Mouse (Mus musculus) liver, adult 2 months (tissue): Measurements from ENCODE around the gene Rassf8. TPM values are rescaled to one million over a fixed set of nuclear protein-coding genes. Genes with fewer than 3 reads are reported as not detected.
A peak's percentile ranks its signal among the peaks of the same experiment; 100 is the strongest.

Experiments
- DNase-seq: peaks from one replicate; pipeline ENCODE4 v3.0.0-alpha.2; 2011; ENCODE audit warnings: low read depth, low spot score; ENCODE audit errors: extremely low read depth
- H3K27ac ChIP-seq: fragments of 200-500 bp; replicated peaks from 2 replicates; pipeline ENCODE4 v1.5.1; 2012; ENCODE audit warnings: low read depth, mild to moderate bottlenecking, control low read depth, inconsistent platforms, low read length; ENCODE audit not compliant: insufficient read depth
- H3K27me3 ChIP-seq: fragments of 200-500 bp; 2 replicates; pipeline ENCODE4 v1.6.1; 2012; ENCODE audit warnings: mild to moderate bottlenecking, moderate library complexity, low read length, inconsistent platforms; ENCODE audit not compliant: control insufficient read depth, insufficient read depth
- H3K36me3 ChIP-seq: fragments of 200-500 bp; 2 replicates; pipeline ENCODE4 v1.6.1; 2012; ENCODE audit warnings: low read length, inconsistent platforms; ENCODE audit not compliant: control insufficient read depth, insufficient read depth
- H3K4me1 ChIP-seq: fragments of 200-500 bp; 2 replicates; pipeline ENCODE4 v1.6.1; 2011; ENCODE audit warnings: low read length; ENCODE audit not compliant: control insufficient read depth, insufficient read depth
- H3K4me3 ChIP-seq: fragments of 200-500 bp; 2 replicates; pipeline ENCODE4 v1.5.1; 2011; ENCODE audit warnings: low read depth, mild to moderate bottlenecking, control low read depth, low read length, moderate library complexity; ENCODE audit not compliant: insufficient read depth
- H3K79me2 ChIP-seq: fragments of 200-500 bp; 2 replicates; pipeline ENCODE4 v1.6.1; 2012; ENCODE audit warnings: inconsistent platforms, mild to moderate bottlenecking, low read length, moderate library complexity; ENCODE audit not compliant: control insufficient read depth, insufficient read depth
- H3K9ac ChIP-seq: fragments of 200-500 bp; 2 replicates; pipeline ENCODE4 v1.6.1; 2012; ENCODE audit warnings: low read depth, mild to moderate bottlenecking, control low read depth, inconsistent platforms, low read length
- CTCF ChIP-seq: fragments of 200-500 bp; IDR thresholded peaks from 2 replicates; pipeline ENCODE4 v1.5.1; 2011; ENCODE audit warnings: low read depth, low read length, control low read depth
- POLR2A ChIP-seq: fragments of 200-500 bp; IDR thresholded peaks from 2 replicates; pipeline ENCODE4 v1.6.1; 2011; ENCODE audit warnings: low read length, control low read depth; ENCODE audit not compliant: insufficient read depth; ENCODE audit errors: extremely low read depth
- WGBS: fragments of 180-500 bp; shearing (Covaris S2); methylation state at CpG from one replicate; pipeline ENCODE4 v1.1.7; 2018; 5-methylcytosine and 5-hydroxymethylcytosine counted together
- polyA plus RNA-seq: library from polyadenylated mRNA; depleted of rRNA; stranded (reverse); fragments of >200 nt; gene quantifications from 2 replicates; pipeline ENCODE4 v1.2.3, GENCODE M21; 2012
- total RNA-seq: library from RNA; depleted of rRNA; stranded (reverse); fragments of >200 nt; gene quantifications from 2 replicates; pipeline ENCODE4 v1.2.3, GENCODE M21; 2014

Rassf8 gene
- total and polyA plus RNA-seq, 2 experiments = 19.5 to 30.0 TPM

DNA sequence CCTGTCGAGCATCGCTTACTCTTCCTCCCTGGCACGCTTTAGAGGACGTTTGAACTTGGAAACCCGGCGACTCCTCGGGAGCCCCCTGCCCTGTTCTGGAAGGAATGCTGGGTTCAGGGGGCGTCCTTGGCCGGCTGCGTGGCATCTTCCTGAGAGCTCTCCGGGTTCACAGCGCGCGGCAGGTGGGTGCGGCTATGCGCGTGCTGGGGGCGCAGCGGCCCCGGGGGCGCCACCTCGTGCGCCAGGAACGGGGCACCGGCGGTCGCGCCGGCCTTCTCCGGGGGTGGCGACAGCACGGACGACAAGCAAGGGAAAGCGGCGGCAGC lies 116.2 kb downstream of the Rassf8 start:
- no peaks in the 10 kb centered on the region for H3K27me3 ChIP-seq
- H3K4me1 ChIP-seq = peaks cover 5% of the 10 kb centered on the region
- peak overlapping the region; percentile 86 for H3K9ac ChIP-seq
- TF ChIP-seq CTCF (no peak), POLR2A (no peak)
- no peak for DNase-seq
- no peaks in the 10 kb centered on the region for H3K79me2 ChIP-seq
- WGBS = 6% methylated on average over 35 of the region's 35 CpGs
- H3K36me3 ChIP-seq = no peaks in the 10 kb centered on the region
- H3K4me3 ChIP-seq = peak overlapping the region; percentile 64
- no peak overlapping the region for H3K27ac ChIP-seq

GRCm38 (mm10) chr6:145863065-145863971 lies 116.8 kb downstream of the Rassf8 start:
- no peak overlapping the region for H3K27ac ChIP-seq
- peak overlapping the region; percentile 86 for H3K9ac ChIP-seq
- peak; percentile 60 for DNase-seq
- H3K79me2 ChIP-seq = no peaks in the 10 kb centered on the region
- no peaks in the 10 kb centered on the region for H3K27me3 ChIP-seq
- under 1% methylated on average over 105 of the region's 105 CpGs for WGBS
- no peak for TF ChIP-seq POLR2A
- TF ChIP-seq CTCF = no peak
- no peaks in the 10 kb centered on the region for H3K36me3 ChIP-seq
- H3K4me3 ChIP-seq = peak overlapping the region; percentile 64
- peaks cover 3% of the 10 kb centered on the region for H3K4me1 ChIP-seq

GRCm38 (mm10) chr6:145864171-145864570 lies 117.6 kb downstream of the Rassf8 start:
- DNase-seq = no peak
- Histone ChIP-seq H3K9ac (peak overlapping the region; percentile 86), H3K27me3 (no peaks in the 10 kb centered on the region), H3K79me2 (no peaks in the 10 kb centered on the region), H3K4me3 (peak overlapping the region; percentile 64; the same call in 1 of the 2 replicates), H3K27ac (no peak overlapping the region), H3K4me1 (peaks cover 3% of the 10 kb centered on the region), H3K36me3 (no peaks in the 10 kb centered on the region)
- TF ChIP-seq POLR2A (no peak), CTCF (no peak)
- 7% methylated on average over 8 of the region's 8 CpGs for WGBS

DNA sequence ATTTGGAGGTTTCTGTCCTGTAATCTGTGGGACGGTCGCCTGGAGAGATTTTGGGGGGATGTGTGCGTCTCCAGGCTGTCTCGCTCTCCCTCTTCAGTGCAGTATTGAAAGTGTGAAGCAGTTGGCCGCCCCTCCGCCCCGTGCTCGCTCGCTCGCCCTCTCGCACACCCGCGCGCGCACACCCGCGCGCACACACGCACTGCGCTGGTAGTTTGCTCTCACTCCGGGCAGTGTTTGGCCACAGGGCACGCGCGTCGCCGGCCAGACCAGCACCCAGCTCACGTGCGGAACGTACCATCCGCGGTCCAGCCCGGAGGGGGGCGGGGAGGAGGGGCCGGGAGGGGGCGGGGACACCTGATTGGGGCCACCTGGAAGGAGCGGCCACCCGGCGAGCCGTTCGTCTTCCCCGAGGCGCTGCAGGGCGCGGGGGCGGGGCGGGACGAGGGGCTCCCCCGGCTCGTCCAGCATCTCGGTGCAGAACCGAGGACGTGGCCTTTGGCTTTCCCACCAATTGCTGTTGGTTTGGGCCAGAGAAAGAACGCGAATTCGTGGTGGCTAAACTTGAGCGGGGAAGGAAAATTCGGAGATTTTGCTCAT lies 118.8 kb downstream of the Rassf8 start, which contains the start of gene Bhlhe41:
Bhlhe41 (minus strand) TSS at position 270 of the 597 bp plus-strand sequence.
- DNase-seq = peak; percentile 74
- under 1% methylated on average over 55 of the region's 57 CpGs for WGBS
- Histone ChIP-seq H3K9ac (peak within 1 kb of the TSS; percentile 86), H3K27ac (peak within 1 kb of the TSS; percentile 77), H3K36me3 (no peaks in the 10 kb centered on the region), H3K79me2 (no peaks in the 10 kb centered on the region), H3K4me3 (peak within 1 kb of the TSS; percentile 61), H3K27me3 (no peaks in the 10 kb centered on the region), H3K4me1 (peaks cover 3% of the 10 kb centered on the region)
- TF ChIP-seq POLR2A (peak; percentile 35; the same call in 1 of the 2 replicates), CTCF (no peak)

- Histone ChIP-seq H3K9ac (peak overlapping the region; percentile 75), H3K27ac (peak overlapping the region; percentile 77), H3K36me3 (no peaks in the 10 kb centered on the region), H3K79me2 (no peaks in the 10 kb centered on the region), H3K4me3 (peak overlapping the region; percentile 61), H3K27me3 (no peaks in the 10 kb centered on the region), H3K4me1 (peaks cover 3% of the 10 kb centered on the region)
- no peak for TF ChIP-seq CTCF
- TF ChIP-seq POLR2A = peak; percentile 77
- peak; percentile 73 for DNase-seq
- WGBS = under 1% methylated on average over 69 of the region's 69 CpGs
Observed at GRCm38 (mm10) chr6:145865886-145866851, 119.6 kb downstream of the Rassf8 start.
